Mouse (Mus musculus): ENCODE data around the gene Ntf5. TPM values are rescaled to one million over a fixed set of nuclear protein-coding genes. Genes with fewer than 3 reads are reported as not detected.

Ntf5 gene
- polyA plus RNA-seq (2016; fragmentation: Nextera tagmentation; extraction: Ambion mirVana), result 0.22 and 0.43 TPM in 2 replicates

GRCm38 (mm10) chr7:45413113-45413863, at the start of gene Ntf5:
Ntf5 (plus strand) TSS chr7:45413695.
- 3% methylated on average over 44 of the region's 45 CpGs for WGBS
- peak within 1 kb of the TSS; percentile 86 for H3K4me2 ChIP-seq (replicated peaks)
- peak within 1 kb of the TSS; percentile 51 for H3K4me3 ChIP-seq
- no peaks in the 10 kb centered on the region for H3K9me3 ChIP-seq
- H3K27me3 ChIP-seq, result peaks cover 100% of the 10 kb centered on the region
- H3K9ac ChIP-seq (replicated peaks), result peak within 1 kb of the TSS; percentile 61
- peak; percentile 69 for ATAC-seq (ENCODE audit: low FRiP score, low read depth)
- H3K27ac ChIP-seq (replicated peaks), result no peak within 1 kb of the TSS
- H3K36me3 ChIP-seq, result no peaks in the 10 kb centered on the region
- H3K4me1 ChIP-seq, result peaks cover 20% of the 10 kb centered on the region

DNA sequence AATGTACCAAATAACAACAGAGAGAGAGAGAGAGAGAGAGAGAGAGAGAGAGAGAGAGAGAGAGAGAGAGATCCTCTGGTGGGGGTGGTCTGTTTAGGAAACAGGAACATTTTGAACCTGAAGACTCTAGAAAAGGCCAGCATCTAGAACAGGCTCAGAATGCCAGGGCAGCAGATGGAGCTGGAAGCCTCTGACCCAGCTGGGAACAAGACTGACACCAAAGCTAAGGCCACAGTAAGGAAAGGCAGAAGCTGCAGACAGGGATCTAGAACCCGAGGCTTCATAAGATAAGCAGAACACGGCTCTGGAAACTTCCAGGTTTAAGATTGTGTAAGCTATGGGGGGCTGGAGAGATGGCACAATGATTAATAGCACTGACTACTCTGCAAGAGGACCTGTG, 49.5 kb upstream of the Ntf5 start:
- Histone ChIP-seq H3K4me3 (no peak overlapping the region), H3K27me3 (peaks cover 48% of the 10 kb centered on the region), H3K4me2 (replicated peaks) (no peak overlapping the region), H3K4me1 (peaks cover 37% of the 10 kb centered on the region), H3K9me3 (no peaks in the 10 kb centered on the region), H3K27ac (replicated peaks) (no peak overlapping the region), H3K36me3 (no peaks in the 10 kb centered on the region), H3K9ac (replicated peaks) (no peak overlapping the region)
- 84% methylated on average over 2 of the region's 2 CpGs for WGBS
- ATAC-seq (ENCODE audit: low FRiP score, low read depth), result no peak

- Histone ChIP-seq H3K9me3 (no peaks in the 10 kb centered on the region), H3K36me3 (no peaks in the 10 kb centered on the region), H3K4me1 (peaks cover 50% of the 10 kb centered on the region), H3K4me3 (peak overlapping the region; percentile 87), H3K27ac (replicated peaks) (peak overlapping the region; percentile 58; the same call in 1 of the 2 replicates), H3K27me3 (peaks cover 62% of the 10 kb centered on the region), H3K9ac (replicated peaks) (peak overlapping the region; percentile 89), H3K4me2 (replicated peaks) (peak overlapping the region; percentile 77)
- WGBS, result 3% methylated on average over 35 of the region's 35 CpGs
- no peak for ATAC-seq (ENCODE audit: low FRiP score, low read depth)
Measured at GRCm38 (mm10) chr7:45365742-45366651, 47.5 kb upstream of the Ntf5 start.

DNA sequence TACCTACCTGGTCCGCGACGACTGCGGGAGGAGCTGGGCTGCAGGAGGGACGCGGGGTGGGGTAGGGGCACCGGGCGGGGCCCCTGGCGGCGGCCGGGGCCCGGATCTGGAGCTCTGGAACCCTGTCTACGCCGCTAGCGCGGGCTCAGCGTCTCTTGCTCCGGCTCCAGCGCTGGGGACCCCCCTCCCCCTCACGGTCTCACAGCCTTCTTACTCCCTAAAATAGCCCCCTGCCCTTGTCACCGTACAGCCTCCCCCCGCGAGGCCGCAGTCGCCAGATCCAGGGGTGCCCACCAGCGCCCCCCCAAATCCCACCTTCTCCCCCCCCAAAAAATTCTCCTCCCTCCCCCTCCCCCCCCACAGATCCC, 46.9 kb upstream of the Ntf5 start, which contains the start of gene Ppfia3:
Gene Ppfia3, minus strand, starts transcription at position 368 of the 368 bp plus-strand sequence.
- H3K4me3 ChIP-seq, result peak within 1 kb of the TSS; percentile 87
- H3K9me3 ChIP-seq, result no peaks in the 10 kb centered on the region
- peak within 1 kb of the TSS; percentile 77 for H3K4me2 ChIP-seq (replicated peaks)
- ATAC-seq (ENCODE audit: low FRiP score, low read depth), result peak; percentile 45
- peaks cover 64% of the 10 kb centered on the region for H3K27me3 ChIP-seq
- H3K4me1 ChIP-seq, result peaks cover 51% of the 10 kb centered on the region
- peak within 1 kb of the TSS; percentile 71 for H3K27ac ChIP-seq (replicated peaks)
- 1% methylated on average over 15 of the region's 26 CpGs for WGBS
- peak within 1 kb of the TSS; percentile 89 for H3K9ac ChIP-seq (replicated peaks)
- 0 out of 2 replicates have a peak, but pooled peaks cover 2% of the 10 kb centered on the region for H3K36me3 ChIP-seq

DNA sequence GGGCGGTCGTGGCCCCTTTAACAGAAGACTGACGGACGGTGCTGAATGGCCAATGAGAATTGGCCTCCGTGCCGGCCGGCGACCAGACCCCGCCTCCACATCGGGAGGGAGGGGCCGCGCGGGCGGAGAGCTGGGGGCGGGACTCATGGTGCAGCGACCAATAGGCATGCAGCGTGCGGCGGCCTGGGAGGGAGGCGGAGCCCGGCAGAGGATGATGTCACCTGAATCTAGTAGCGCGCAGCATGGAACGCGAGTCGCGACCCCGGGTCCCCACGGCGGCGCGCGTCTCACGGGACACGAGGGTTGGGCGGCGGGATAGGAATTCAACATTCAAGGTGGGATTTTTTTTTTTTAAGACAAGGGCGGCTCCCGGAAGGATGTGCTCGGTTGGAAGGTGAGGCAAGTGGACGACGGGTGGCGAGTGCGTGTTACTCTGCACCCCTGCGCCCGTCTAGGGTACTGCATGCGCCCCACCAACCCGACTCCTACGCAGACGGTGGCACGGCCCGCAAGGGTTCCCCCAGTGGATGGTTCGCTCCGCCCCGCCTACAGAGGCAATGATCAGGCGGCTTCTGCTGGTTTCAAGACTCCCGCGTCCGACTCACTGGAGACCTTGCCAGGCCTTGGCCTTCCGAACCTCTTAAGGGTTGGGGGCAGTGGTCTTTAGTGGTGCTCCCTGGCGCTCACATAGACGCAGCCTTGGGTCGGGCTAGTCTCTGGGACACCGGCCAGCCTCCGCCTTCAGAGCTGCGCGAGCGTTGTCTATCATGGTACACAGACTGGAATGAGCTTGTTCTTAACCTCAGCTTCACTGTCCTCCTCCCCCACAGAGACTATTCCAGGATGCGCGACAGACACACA, 46.2 kb upstream of the Ntf5 start:
- Histone ChIP-seq H3K4me2 (replicated peaks) (peak overlapping the region; percentile 77), H3K9ac (replicated peaks) (peak overlapping the region; percentile 89), H3K9me3 (no peaks in the 10 kb centered on the region), H3K4me3 (peak overlapping the region; percentile 87), H3K4me1 (peaks cover 45% of the 10 kb centered on the region), H3K36me3 (peaks cover 7% of the 10 kb centered on the region; the same call in 1 of the 2 replicates), H3K27ac (replicated peaks) (peak overlapping the region; percentile 71), H3K27me3 (peaks cover 63% of the 10 kb centered on the region)
- ATAC-seq (ENCODE audit: low FRiP score, low read depth), result peak; percentile 87
- WGBS, result under 1% methylated on average over 70 of the region's 70 CpGs

DNA sequence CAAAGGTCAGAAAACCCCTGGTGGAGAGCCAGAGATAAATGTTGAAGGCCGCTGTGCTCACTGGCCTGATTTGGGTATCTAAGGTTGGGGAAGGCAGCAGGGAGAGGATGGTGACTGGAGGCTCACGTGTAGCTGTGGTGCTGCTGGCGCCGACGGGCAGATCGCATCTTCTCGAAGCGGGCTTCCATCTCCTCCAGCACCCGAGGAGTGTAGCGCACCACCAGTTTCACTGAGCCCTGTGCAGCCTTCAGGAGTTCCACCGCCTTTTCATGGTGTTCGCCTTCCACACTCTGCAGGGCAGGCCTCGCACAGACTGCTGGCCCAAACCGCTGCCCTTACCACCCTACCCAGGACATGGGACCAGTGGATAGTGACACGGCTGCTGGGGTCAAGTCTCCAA, 45.3 kb upstream of the Ntf5 start:
- Histone ChIP-seq H3K36me3 (peaks cover 15% of the 10 kb centered on the region; the same call in 1 of the 2 replicates), H3K4me1 (peaks cover 39% of the 10 kb centered on the region), H3K27me3 (peaks cover 54% of the 10 kb centered on the region), H3K9me3 (no peaks in the 10 kb centered on the region), H3K4me2 (replicated peaks) (peak overlapping the region; percentile 77), H3K4me3 (peak overlapping the region; percentile 87), H3K27ac (replicated peaks) (no peak overlapping the region), H3K9ac (replicated peaks) (peak overlapping the region; percentile 63)
- 77% methylated on average over 15 of the region's 15 CpGs for WGBS
- no peak for ATAC-seq (ENCODE audit: low FRiP score, low read depth)

DNA sequence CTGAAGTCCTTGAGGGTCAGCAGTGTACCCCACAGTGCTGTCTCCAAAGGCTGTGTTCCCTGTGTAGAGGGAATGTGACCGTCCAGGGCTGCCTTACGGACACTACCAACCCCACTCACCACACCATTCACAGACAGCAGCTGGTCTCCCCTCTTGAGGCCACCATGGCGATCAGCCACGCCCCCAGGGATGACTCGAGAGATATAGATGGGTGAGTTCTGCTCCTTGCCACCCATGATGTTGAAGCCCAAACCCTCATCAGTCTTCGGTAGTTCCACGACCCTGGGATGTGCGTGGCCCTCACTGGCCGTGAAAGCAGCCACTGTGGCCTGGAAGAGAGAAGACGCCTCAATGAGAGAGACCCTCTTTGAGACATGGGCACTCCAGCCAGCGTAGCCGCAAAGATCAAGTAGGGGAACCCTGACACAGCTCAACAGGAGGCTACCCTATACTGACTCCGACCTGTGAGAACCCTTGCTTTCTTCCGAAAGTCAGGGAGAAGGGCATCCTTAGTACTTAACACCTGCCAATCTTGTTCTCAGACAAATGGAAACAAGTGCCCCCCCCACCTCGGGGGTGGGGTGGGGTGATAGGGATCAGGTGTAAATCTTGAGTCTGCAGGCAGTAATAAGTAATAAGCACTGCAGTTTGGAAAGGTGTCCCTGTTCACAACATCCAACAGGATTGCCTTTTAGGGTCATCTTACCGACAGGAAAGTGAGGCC, 44.3 kb upstream of the Ntf5 start:
- H3K9me3 ChIP-seq, result no peaks in the 10 kb centered on the region
- peaks cover 39% of the 10 kb centered on the region for H3K4me1 ChIP-seq
- peaks cover 44% of the 10 kb centered on the region for H3K27me3 ChIP-seq
- 0 out of 2 replicates have a peak overlapping the region, but pooled peaks have one; percentile 46 for H3K4me3 ChIP-seq
- H3K36me3 ChIP-seq, result peaks cover 21% of the 10 kb centered on the region; the same call in 1 of the 2 replicates
- peak overlapping the region; percentile 89; the same call in 1 of the 2 replicates for H3K4me2 ChIP-seq (replicated peaks)
- no peak overlapping the region for H3K27ac ChIP-seq (replicated peaks)
- no peak overlapping the region for H3K9ac ChIP-seq (replicated peaks)
- no peak for ATAC-seq (ENCODE audit: low FRiP score, low read depth)
- 78% methylated on average over 16 of the region's 16 CpGs for WGBS

DNA sequence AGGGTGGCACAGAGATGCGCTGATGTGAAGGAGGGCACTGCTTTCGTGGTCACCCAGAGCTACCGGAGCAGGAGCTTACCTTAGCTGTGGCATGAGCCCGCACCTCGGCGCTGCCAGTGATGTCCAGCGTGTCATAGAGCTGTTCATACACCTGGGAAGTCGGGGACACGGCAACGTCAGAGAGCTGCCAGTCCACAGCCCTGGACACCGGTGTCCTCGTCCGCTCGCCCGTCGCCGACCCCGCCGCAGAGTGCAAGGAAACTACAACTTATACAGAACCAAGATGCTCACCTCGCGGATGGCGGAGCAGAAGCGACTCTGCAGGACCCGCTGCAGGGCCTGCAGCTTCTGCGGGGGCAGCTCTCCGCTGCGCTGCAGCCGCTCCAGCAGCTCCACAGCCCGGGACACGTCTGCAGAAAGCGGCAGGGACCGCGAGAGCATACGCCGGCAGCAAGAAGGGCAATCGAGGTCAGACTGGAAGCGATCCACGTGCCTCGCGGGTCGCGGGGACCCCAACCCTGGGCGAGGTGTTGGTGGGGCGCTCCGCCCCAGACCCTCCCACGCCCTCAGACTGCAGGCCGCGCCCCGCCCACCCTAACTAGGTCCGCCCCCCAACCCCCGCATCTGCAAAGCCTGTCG, 43.5 kb upstream of the Ntf5 start:
- Histone ChIP-seq H3K9ac (replicated peaks) (peak overlapping the region; percentile 62), H3K4me2 (replicated peaks) (peak overlapping the region; percentile 89), H3K4me3 (peak overlapping the region; percentile 46), H3K9me3 (no peaks in the 10 kb centered on the region), H3K27me3 (peaks cover 42% of the 10 kb centered on the region), H3K4me1 (peaks cover 39% of the 10 kb centered on the region), H3K27ac (replicated peaks) (no peak overlapping the region), H3K36me3 (peaks cover 26% of the 10 kb centered on the region)
- WGBS, result 9% methylated on average over 52 of the region's 52 CpGs
- no peak; the same call in 1 of the 2 replicates for ATAC-seq (ENCODE audit: low FRiP score, low read depth)

DNA sequence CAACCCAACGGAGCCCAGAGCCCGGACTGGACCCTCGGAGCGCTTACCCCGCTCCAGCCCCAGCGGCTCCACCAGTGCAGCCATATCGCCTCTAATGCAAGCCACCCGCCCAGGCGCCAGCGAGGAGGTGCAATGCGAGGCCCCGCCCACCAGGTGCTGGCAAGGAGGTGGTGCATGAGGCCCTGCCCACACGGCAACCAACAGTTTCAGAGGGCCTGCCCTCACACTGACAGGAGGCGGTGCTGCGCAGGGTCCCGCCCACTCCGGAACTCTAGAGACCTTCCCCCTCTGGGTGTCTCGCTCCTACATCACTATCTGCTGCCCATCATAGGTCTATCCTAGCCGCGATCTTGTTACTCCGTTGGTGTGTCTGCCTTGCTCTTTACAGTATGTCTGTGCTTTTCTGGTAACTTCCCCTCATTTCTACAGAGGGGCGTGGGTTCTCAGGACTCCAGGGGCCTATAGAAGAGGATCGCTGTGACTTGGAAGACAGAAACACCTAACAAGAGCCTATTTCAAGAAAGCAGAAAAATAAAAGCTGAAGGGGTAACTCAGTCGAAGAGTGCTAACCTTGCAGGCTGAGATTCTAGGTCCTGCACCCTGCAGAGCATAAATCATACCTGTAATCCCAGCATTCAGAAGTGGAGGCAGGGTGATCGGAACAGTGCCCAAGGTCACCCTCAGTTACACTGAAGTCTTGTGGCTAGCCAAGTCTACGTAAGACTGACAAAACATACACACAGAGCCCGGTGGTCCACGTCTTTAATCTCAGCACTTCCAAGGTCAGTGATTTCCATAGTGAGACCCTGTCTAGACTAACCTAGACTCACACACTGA, 42.8 kb upstream of the Ntf5 start, which contains the start of gene Lin7b:
Gene Lin7b, minus strand, starts transcription at position 109 of the 837 bp plus-strand sequence.
- peak; percentile 31 for ATAC-seq (ENCODE audit: low FRiP score, low read depth)
- H3K4me1 ChIP-seq, result peaks cover 32% of the 10 kb centered on the region
- H3K4me3 ChIP-seq, result peak within 1 kb of the TSS; percentile 46
- peak within 1 kb of the TSS; percentile 62 for H3K9ac ChIP-seq (replicated peaks)
- peak within 1 kb of the TSS; percentile 89 for H3K4me2 ChIP-seq (replicated peaks)
- peaks cover 32% of the 10 kb centered on the region for H3K36me3 ChIP-seq
- H3K9me3 ChIP-seq, result no peaks in the 10 kb centered on the region
- no peak within 1 kb of the TSS for H3K27ac ChIP-seq (replicated peaks)
- WGBS, result 12% methylated on average over 28 of the region's 28 CpGs
- peaks cover 40% of the 10 kb centered on the region for H3K27me3 ChIP-seq

DNA sequence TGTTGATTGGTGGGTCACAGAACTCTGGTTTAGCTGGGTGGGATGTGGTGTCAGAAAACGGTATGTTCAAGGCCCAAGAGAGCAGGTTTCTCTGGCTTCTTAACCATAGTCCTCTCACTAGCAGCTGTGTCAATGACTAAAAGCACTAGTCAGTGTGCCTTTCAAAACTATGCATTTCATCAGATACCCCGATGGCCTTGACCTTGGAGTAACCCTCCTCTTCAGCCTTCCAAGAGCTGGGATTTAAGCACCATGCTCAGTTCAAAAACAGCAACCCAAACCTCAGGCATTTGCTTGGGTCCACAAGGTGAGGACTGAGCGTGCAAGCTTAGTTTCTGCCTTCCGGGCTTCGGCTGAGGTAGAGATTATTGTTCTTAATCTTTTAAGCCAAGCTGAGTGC, 41.1 kb upstream of the Ntf5 start:
- Histone ChIP-seq H3K27ac (replicated peaks) (no peak overlapping the region), H3K4me1 (peaks cover 28% of the 10 kb centered on the region), H3K9ac (replicated peaks) (no peak overlapping the region), H3K36me3 (peaks cover 49% of the 10 kb centered on the region), H3K27me3 (peaks cover 40% of the 10 kb centered on the region), H3K4me2 (replicated peaks) (no peak overlapping the region), H3K9me3 (no peaks in the 10 kb centered on the region), H3K4me3 (no peak overlapping the region)
- 86% methylated on average over 5 of the region's 5 CpGs for WGBS
- ATAC-seq (ENCODE audit: low FRiP score, low read depth), result no peak
